Mouse (Mus musculus) adrenal gland, adult 2 months (tissue): ENCODE data around the gene Arvcf. TPM values are rescaled to one million over a fixed set of nuclear protein-coding genes. Genes with fewer than 3 reads are reported as not detected.

Source experiments
- DNase-seq: peaks from one replicate; pipeline ENCODE4 v3.0.0; 2021
- polyA plus RNA-seq: library from polyadenylated mRNA; depleted of rRNA; stranded (reverse); fragments of >200 nt; gene quantifications from 2 replicates; pipeline ENCODE4 v1.2.3, GENCODE M21; 2012
- total RNA-seq, 2 experiments: library from RNA; stranded (reverse); gene quantifications; 2 replicates each; pipeline ENCODE4 v1.2.3; 2021

Arvcf gene
- total and polyA plus RNA-seq, 3 experiments: 33.4 to 54.2 (median 48.9) TPM

GRCm38 (mm10) chr16:18387704-18388582 lies 40.0 kb downstream of the Arvcf start:
- DNase-seq: no peak

- DNase-seq: peak; percentile 6
Observed at GRCm38 (mm10) chr16:18388583-18389435, 40.8 kb downstream of the Arvcf start.

GRCm38 (mm10) chr16:18390399-18390798 lies 42.4 kb downstream of the Arvcf start:
- no peak for DNase-seq

- DNase-seq: no peak
Observed at GRCm38 (mm10) chr16:18391127-18391526, 43.1 kb downstream of the Arvcf start.

GRCm38 (mm10) chr16:18391728-18392127 lies 43.7 kb downstream of the Arvcf start:
- no peak for DNase-seq

GRCm38 (mm10) chr16:18392469-18393426 lies 44.8 kb downstream of the Arvcf start:
- DNase-seq: peak; percentile 96

GRCm38 (mm10) chr16:18393595-18393994 lies 45.6 kb downstream of the Arvcf start:
- no peak for DNase-seq

- no peak for DNase-seq
Observed at GRCm38 (mm10) chr16:18394056-18394455, 46.1 kb downstream of the Arvcf start.

GRCm38 (mm10) chr16:18394777-18395619 lies 47.0 kb downstream of the Arvcf start:
- DNase-seq: no peak

GRCm38 (mm10) chr16:18395620-18396036 lies 47.6 kb downstream of the Arvcf start:
- peak; percentile 90 for DNase-seq

- DNase-seq: peak; percentile 81
Observed at GRCm38 (mm10) chr16:18396201-18396600, 48.2 kb downstream of the Arvcf start.

- DNase-seq: no peak
Observed at GRCm38 (mm10) chr16:18396791-18397621, 49.0 kb downstream of the Arvcf start.

GRCm38 (mm10) chr16:18400028-18400427 lies 52.0 kb downstream of the Arvcf start:
- no peak for DNase-seq

- no peak for DNase-seq
Observed at GRCm38 (mm10) chr16:18400472-18401216, 52.7 kb downstream of the Arvcf start.

- no peak for DNase-seq
Observed at GRCm38 (mm10) chr16:18403285-18403684, 55.3 kb downstream of the Arvcf start.

- no peak for DNase-seq
Observed at GRCm38 (mm10) chr16:18405091-18405854, 57.3 kb downstream of the Arvcf start.

GRCm38 (mm10) chr16:18405876-18406275 lies 57.9 kb downstream of the Arvcf start:
- peak; percentile 34 for DNase-seq

GRCm38 (mm10) chr16:18406293-18406692 lies 58.3 kb downstream of the Arvcf start:
- peak; percentile 76 for DNase-seq
